Mouse (Mus musculus) olfactory bulb, adult 2 months (tissue): ENCODE results near the gene Trim41. TPM values are rescaled to one million over a fixed set of nuclear protein-coding genes. Genes with fewer than 3 reads are reported as not detected.
A peak's percentile ranks its signal among the peaks of the same experiment; 100 is the strongest.
"Not testable (repeated sequence)": the region's sequence is repeated elsewhere in the genome, so short reads cannot be mapped to it uniquely, and the experiment has no call there.

Source experiments
- H3K27ac ChIP-seq: fragments of 200-500 bp; 2 replicates; pipeline ENCODE4 v1.5.1; 2012; ENCODE audit warnings: low read depth, low read length; ENCODE audit not compliant: insufficient read depth
- H3K4me1 ChIP-seq: fragments of 200-500 bp; 2 replicates; pipeline ENCODE4 v1.6.1; 2012; ENCODE audit warnings: low read length; ENCODE audit not compliant: control insufficient read depth, insufficient read depth
- H3K4me3 ChIP-seq: fragments of 200-500 bp; 2 replicates; pipeline ENCODE4 v1.5.1; 2012; ENCODE audit warnings: mild to moderate bottlenecking, low read depth, low read length, moderate library complexity; ENCODE audit not compliant: insufficient read depth
- CTCF ChIP-seq: fragments of 200-500 bp; IDR thresholded peaks from 2 replicates; pipeline ENCODE4 v1.5.1; 2012; ENCODE audit warnings: low read depth, mild to moderate bottlenecking, low read length, moderate library complexity; ENCODE audit not compliant: insufficient read depth
- POLR2A ChIP-seq: fragments of 200-500 bp; IDR thresholded peaks from 2 replicates; pipeline ENCODE4 v1.6.1; 2012; ENCODE audit warnings: mild to moderate bottlenecking, low read depth, low read length, moderate library complexity; ENCODE audit not compliant: insufficient read depth
- WGBS: fragments of 180-500 bp; shearing (Covaris S2); methylation state at CpG from one replicate; pipeline ENCODE4 v1.1.7; 2018; 5-methylcytosine and 5-hydroxymethylcytosine counted together
- polyA plus RNA-seq: library from polyadenylated mRNA; stranded (reverse); fragments of >200 nt; gene quantifications from 2 replicates; pipeline ENCODE4 v1.2.4, GENCODE M21; 2012; ENCODE audit warnings: low replicate concordance; ENCODE audit not compliant: missing spikeins, insufficient read depth, insufficient read length

Gene Trim41
- polyA plus RNA-seq, 1 experiment, result not detected

DNA sequence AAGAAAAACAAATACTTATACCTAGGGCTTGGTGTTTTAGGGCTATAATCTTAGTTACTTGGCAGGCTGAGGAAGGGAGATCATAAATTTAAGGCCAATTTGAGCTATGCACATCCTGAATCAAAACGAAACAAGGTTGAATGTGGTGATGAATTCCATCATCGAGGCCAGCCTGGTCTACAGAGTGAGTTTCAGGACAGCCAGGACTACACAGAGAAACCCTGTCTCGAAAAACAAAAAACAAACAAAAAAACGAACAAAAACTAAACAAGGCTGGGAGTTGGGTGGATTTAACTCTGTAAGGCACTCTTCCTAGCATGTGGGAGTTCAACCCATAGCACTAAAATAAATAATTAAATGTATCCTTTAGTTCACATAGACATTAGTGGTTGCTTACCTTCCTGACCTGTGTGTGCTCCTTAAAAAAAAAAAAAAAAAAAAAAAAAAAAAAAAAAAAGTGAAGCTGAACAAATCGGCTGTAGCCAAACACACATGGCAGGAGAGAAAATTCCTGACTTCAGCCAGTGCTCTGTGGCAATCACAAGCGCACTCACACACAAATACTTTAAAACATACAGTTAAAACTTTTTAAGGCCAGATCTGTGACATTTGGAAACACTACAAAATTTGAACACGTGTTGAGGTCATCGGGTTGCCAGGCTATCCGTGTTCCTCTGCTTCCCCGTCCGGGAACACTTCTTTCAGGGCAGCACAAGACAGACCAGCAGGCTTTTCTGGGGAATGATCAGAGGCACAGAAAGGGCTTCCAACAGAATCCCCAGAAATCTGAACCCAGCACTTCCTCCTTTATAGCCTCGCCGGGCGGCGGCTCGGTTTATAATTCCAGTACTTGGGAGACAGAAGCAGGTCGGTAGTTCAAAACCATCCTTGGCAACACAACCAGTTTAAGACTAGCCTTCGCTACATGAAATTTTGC, 17.9 kb downstream of the Trim41 start:
- Histone ChIP-seq H3K27ac (peak overlapping the region; percentile 2; the same call in 1 of the 2 replicates), H3K4me1 (peaks cover 7% of the 10 kb centered on the region; the same call in 1 of the 2 replicates), H3K4me3 (peak overlapping the region; percentile 61)
- TF ChIP-seq CTCF (no peak), POLR2A (no peak)
- 5% methylated on average over 18 of the region's 18 CpGs for WGBS

DNA sequence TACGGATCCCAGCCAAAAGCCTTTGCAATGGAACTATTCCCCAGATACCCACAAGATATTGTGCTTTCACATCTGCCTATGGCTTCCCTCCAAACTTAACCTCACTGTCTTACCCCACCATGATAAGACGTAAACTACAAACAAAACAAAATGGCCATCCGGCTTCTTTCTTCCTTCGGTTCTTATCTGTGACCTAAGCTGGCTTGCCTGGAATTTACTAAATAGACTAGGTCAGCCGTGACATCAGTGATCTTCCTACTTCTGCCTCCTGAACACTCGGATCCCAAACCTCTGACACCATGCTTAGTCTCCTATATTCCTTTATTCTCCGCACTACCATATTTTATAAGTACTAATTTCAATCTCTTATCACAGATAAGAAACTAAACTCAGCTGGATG, 18.8 kb downstream of the Trim41 start:
- H3K27ac ChIP-seq, result no peak overlapping the region
- 89% methylated on average over 7 of the region's 7 CpGs for WGBS
- no peak overlapping the region for H3K4me3 ChIP-seq
- TF ChIP-seq CTCF (no peak), POLR2A (no peak)
- H3K4me1 ChIP-seq, result peaks cover 7% of the 10 kb centered on the region; the same call in 1 of the 2 replicates

DNA sequence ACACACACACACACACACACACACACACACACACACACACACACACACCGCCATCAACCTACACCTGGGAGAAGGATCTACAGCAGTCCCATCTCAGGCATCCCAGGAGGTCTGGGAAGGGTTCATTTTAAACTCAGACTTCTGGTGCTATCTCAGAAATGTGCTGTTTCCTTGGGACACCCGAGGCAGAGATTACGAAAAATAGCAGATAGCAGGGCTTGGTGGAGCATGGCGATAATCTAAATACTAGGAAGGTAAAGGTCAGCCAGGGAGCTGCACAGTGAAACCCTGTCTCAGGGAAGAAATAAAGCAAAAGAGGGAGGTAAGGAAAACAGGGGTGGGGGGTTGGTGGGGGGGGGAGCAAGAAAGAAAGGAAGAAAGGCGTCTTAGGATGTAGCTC, 19.9 kb downstream of the Trim41 start:
- Histone ChIP-seq H3K27ac (no peak overlapping the region), H3K4me3 (no peak overlapping the region), H3K4me1 (peaks cover 6% of the 10 kb centered on the region; the same call in 1 of the 2 replicates)
- 87% methylated on average over 5 of the region's 5 CpGs for WGBS
- TF ChIP-seq CTCF (no peak), POLR2A (no peak)

DNA sequence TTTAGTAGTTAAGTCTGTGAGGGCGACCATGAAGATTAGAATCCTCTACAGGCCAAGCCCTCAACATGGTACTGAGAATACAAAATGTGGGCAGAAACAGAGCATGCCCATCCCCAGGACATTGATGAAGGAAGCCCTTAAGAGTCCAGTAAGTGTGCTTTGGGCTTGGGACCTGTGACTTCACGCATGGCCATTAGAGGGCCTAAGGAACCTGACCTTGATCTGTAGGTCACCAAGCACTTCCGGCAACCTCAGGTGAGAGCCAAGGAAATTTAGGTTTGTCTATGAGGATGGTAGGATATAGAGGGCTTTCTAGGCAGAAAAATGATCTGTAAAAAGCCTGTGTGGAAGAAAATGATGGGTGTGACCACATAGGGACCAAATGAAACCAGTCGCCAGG, 20.9 kb downstream of the Trim41 start:
- Histone ChIP-seq H3K4me1 (no peaks in the 10 kb centered on the region; the same call in 1 of the 2 replicates), H3K27ac (no peak overlapping the region), H3K4me3 (no peak overlapping the region)
- TF ChIP-seq POLR2A, result no peak
- no peak for TF ChIP-seq CTCF
- 88% methylated on average over 4 of the region's 4 CpGs for WGBS

DNA sequence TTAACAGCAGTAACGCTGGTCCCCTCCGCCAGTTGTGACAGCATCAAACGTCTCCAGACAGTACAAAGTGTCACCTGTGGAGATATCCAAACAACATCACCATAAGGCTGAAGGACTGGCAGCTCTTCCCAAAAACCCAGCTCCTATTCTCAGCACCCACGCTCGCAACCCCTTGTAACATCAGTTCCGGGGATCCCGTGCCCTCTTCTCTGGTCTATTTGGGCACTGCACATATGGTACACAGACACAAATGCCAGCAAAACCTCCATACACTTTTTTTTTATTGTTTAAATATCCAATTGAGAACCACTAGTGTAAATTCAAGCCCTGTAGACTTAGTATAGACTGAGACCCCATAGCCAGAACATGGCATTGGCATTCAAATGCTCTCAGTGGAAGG, 21.9 kb downstream of the Trim41 start:
- no peaks in the 10 kb centered on the region; the same call in 1 of the 2 replicates for H3K4me1 ChIP-seq
- H3K27ac ChIP-seq, result no peak overlapping the region
- WGBS, result 93% methylated on average over 7 of the region's 7 CpGs
- TF ChIP-seq CTCF (no peak), POLR2A (no peak)
- H3K4me3 ChIP-seq, result no peak overlapping the region

DNA sequence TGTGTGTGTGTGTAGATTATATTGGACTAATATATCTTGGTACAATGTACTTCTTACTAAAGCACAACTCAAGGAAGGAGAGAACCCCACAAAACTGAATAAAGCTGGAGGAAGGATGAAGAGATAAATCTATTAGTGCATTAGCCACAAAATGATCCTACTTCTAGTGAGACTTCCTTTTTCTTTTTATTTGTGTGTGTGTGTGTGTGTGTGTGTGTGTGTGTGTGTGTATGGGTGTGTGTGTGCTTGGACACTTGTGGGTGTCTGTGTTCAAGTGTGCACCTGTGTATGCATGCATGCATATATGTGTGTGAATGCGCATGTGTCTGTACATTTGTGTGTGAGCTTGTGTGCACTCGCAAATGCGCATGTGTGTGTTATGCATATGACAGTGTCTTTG, 24.0 kb downstream of the Trim41 start:
- TF ChIP-seq POLR2A (no peak), CTCF (no peak)
- WGBS, result 98% methylated on average over 3 of the region's 3 CpGs
- no peak overlapping the region for H3K27ac ChIP-seq
- H3K4me3 ChIP-seq, result no peak overlapping the region
- no peaks in the 10 kb centered on the region for H3K4me1 ChIP-seq

DNA sequence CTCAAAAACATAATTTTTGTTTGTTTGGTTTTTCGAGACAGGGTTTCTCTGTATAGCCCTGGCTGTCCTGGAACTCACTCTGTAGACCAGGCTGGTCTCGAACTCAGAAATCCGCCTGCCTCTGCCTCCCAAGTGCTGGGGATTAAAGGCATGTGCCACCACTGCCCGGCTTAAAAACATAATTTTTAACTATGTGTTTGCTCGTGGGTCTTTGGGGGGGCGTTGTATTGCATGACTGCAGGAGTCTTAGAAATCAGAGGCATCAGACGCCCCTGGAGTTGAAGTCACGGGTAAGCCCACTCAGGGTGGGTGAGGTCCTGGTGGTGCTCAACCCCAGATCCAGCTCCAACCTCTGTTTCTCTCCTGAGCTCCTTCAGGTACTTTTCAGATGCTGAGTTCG, 25.3 kb downstream of the Trim41 start:
- WGBS, result 88% methylated on average over 9 of the region's 9 CpGs
- H3K4me3 ChIP-seq, H3K27ac ChIP-seq, H3K4me1 ChIP-seq: not testable (repeated sequence)

DNA sequence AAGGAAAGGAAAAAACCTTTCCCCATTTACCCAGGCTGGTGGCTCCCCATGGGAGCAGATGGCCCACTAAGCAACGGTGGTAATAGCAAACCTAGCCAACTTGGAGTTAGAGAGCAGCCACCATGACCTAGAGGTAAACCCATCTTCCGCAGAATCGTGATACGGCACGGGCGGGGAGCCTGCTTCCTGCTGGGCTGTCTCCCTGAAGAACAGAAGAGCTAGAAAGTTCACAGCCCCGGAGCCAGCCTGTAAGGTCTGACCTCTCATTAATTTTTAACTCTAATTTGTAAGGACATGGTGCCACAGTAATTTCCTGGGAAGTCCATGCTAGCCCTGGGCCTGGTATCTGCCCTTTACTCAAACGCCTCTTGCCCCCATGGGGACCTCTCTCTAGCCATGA, 26.2 kb downstream of the Trim41 start:
- H3K27ac ChIP-seq, result no peak overlapping the region
- no peak for TF ChIP-seq POLR2A
- 80% methylated on average over 8 of the region's 8 CpGs for WGBS
- no peak overlapping the region for H3K4me3 ChIP-seq
- 0 out of 2 replicates have a peak, but pooled peaks cover 3% of the 10 kb centered on the region for H3K4me1 ChIP-seq

DNA sequence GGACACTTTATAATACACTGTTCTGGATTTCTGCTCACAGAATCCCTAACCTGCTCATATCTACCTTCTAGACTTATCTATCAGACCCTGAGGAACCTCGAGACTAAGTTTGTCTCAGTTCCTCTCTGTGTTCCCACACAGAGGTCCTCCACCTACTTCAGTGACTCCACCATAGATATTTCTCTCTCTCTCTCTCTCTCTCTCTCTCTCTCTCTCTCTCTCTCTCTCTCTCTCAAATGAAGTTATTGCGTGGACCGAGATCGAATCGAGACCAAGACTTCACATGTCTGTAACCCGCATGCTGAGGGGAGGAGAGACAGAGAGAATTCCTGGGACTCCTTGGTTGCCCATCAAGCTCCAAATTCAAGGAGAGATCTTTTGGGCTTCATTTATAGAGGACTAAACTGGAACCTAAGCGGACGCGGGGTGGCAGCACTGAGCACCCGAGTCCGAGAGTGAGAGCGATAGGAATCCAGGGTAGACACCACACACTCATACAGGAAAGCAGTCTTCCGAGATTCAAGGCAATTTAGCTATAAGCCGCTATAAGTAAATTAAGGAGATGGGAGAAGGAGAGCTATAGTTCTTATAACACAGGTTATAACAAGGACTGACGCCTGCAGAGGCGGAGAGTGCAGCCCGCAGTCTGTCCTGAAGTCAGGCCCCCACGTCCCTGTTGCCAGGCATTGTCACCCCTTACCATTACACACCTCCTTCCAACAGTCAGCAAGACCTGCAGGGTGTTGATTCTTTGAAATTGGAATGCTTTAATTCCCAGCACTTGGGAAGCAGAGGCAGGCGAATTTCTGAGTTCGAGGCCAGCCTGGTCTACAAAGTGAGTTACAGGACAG, 27.0 kb downstream of the Trim41 start:
- Histone ChIP-seq H3K4me1 (0 out of 2 replicates have a peak, but pooled peaks cover 3% of the 10 kb centered on the region), H3K4me3 (no peak overlapping the region), H3K27ac (no peak overlapping the region)
- WGBS, result 17% methylated on average over 20 of the region's 20 CpGs
- TF ChIP-seq POLR2A, result no peak
- TF ChIP-seq CTCF, result peak; percentile 74
